Mouse (Mus musculus) adrenal gland, postnatal 25 days (tissue): ENCODE measurements around the gene Ap4s1. TPM values are rescaled to one million over a fixed set of nuclear protein-coding genes. Genes with fewer than 3 reads are reported as not detected.
"Not testable (repeated sequence)": the region's sequence is repeated elsewhere in the genome, so short reads cannot be mapped to it uniquely, and the experiment has no call there.

ENCODE experiments used
- DNase-seq: peaks from one replicate; pipeline ENCODE4 v3.0.0; 2021; ENCODE audit warnings: mixed read lengths
- long read RNA-seq: library from polyadenylated mRNA; stranded (forward); transcript quantifications from one replicate; pipeline ENCODE4 v2.0.0, GENCODE M21; 2021
- total RNA-seq: library from RNA; stranded (reverse); gene quantifications from 2 replicates; pipeline ENCODE4 v1.2.3, GENCODE M21; 2021

The Ap4s1 gene
- total RNA-seq = 18.3 and 25.8 TPM in 2 replicates
- long read RNA-seq, partial matches to known transcripts = 0 of 2 reads
- long read RNA-seq, other reads (novel, unspliced or antisense) = 2 of 2 reads

DNA sequence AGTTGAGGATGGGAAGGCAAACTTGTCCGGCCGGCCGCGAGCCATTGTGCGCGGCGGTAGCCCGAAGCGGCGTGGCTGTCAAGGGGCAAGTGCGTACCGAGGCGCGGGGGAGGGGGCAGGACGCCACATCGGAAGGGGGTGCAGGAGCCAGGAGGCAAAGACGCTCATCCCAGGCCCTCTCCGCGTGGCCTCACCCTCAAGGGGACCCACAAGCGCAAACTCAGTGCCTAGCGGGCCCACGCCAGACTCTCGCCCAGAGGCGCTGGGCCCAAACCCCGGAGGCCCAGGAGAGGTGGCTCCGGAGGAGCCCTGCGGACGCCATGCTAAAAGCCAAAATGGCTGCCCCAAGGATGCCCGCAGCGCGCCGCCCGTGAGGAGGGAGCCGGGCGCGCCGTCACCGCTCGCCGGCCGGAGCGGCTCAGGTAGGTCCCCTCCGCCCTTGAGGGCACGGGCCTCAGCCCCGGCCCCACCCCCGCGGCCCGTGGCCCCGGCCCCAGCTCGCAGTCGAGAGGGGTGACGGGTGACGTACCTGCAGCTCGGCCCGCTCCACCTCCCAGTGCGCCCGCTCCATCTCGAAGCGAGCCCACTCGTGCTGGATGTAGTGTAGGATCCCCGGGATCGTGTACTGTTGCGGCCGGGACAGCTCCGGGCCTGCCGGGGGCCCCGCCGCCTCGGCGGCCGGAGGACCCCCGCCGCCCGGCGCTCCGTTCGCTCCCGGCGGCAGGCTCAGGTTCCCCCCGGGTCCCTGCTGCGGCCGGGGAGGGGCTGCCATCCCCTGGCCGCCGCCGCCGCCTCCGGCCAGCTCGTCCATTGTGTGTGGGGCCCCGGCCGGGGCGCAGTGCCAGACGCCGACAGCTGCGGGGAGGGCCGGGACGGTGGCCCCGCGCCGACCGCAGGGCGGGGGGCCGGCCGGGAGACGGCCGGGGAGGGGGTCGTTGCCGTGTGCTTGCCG is at the start of gene Ap4s1:
Gene Ap4s1 (plus strand): TSS at position 141 of the 952 bp plus-strand sequence.
- peak; percentile 76 for DNase-seq

DNA sequence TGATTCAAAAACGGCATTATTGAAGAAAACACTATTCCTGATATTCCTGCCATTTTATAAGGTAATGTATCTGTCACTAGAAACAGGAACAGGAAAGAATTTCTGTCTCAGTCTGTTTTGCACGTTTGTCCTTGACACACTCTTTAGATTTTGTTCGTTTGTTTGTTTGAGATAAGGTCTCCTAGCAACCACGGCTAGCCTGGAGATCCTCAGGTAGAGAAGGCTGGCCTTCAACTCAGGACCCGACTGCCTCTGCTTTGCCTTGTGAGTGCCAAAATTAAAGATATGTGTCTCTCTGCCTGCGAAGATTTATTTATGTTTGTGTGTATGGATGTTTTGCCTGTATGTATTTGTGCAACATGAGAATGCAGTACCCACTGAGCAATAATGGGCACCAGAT is 49.0 kb upstream of the Ap4s1 start:
- DNase-seq = no peak

DNA sequence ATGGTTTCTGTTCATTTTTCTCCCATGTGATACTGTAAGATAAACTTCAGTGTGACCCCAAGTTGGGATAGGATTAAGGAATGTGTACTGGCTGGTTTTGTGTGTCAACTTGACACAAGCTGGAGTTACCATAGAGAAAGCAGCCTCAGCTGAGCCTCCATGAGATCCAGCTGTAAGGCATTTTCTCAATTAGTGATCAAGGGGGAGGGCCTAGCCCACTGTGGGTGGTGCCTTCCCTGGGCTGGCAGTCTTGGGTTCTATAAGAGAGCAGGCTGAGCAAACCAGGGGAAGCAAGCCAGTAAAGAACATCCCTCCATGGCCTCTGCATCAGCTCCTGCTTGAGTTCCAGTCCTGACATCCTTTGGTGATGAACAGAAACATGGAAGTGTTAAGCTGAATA is 41.4 kb upstream of the Ap4s1 start:
- DNase-seq = not testable (repeated sequence)

DNA sequence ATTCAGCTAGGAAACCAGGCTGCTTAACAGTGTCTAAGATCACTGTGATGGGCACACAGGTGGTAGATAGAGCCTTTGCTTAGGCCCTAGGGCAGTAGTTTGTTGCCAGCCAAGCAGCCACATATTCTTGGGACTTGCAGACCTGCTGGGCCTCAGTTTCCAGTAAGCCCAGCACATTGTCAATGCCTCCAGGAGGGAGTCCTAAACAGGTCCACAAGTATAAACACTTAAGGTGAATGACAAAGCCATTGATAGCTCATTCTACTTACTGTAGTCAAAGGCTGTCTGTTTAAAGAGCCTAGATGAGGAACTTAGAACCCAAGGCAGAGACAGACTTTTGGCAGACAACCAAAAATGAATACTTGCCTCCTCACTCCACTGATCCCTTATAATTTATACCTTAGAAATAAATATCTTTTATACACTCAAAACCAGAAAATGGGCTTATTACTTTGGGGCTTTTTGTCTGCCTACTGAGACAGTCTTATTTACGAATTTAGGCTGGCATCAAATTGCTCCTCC is 34.8 kb upstream of the Ap4s1 start:
- DNase-seq = no peak

DNA sequence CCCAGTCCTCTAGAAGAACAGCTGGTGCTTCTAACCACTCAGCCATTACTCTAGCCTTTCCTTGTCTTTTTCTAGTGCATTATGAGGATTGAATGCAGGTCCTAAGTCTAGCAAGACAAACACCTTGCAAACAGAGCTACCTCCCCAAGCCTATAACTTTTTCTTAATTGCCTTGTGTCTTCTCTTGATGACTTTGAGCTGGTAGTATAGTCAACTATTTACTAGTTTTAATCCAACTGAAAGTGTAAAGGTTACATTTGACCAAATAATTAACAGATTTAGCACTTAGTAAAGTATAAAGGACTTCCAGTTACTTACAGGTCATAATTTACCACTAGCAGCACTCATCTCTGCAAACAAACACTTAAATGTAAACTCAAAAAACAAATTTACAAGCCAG is 27.8 kb upstream of the Ap4s1 start:
- DNase-seq = no peak

DNA sequence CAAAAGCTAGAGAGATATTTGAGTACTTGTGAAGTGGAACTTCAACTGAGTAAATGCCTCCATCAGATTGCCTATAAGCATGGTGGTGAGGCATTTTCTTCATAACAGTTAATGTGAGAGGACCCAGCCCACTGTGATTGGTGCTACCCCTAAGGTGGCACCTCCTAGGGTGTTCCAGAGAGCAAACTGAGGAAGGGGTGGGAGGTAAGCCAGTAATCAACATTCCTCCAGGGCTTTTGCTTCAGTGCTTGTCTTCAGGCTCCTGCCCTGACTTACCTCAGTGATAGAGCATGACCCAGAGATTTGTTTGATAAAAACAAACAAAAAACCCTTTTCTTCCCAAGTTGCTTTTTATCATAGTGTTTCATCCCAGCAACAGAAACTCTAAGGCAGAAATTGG is 26.9 kb upstream of the Ap4s1 start:
- no peak for DNase-seq

DNA sequence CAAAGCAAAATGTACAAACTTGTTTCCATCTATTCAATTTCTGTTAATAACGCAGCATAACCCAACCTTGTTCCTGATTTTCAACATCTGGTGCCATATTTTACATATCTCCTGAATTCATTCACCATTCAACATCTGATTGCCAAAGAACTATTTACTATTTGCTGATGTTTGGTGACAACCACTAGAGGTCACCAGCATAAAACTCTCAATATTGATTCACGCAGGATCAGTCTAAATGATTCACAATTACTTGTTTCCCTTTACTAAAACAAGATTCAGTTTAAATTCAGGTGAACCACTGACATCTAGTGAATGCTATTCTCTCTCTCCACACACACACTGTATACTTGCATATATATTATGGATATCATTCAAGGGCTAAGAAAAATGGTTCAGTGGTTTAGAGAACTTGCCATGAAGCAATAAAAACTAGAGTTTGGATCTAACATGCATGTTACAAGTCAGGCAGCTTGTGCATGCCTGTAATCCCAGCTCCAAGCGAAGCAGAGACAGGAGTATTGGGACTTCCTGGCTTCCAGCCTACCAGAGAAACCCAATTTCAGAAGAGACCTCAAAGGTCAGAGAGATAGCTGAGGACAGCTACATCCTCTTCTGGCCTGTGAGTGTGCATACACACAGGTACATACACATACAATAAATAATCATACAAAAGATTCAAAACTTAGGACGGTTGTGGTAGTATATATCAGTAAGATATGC is 24.0 kb upstream of the Ap4s1 start:
- no peak for DNase-seq

DNA sequence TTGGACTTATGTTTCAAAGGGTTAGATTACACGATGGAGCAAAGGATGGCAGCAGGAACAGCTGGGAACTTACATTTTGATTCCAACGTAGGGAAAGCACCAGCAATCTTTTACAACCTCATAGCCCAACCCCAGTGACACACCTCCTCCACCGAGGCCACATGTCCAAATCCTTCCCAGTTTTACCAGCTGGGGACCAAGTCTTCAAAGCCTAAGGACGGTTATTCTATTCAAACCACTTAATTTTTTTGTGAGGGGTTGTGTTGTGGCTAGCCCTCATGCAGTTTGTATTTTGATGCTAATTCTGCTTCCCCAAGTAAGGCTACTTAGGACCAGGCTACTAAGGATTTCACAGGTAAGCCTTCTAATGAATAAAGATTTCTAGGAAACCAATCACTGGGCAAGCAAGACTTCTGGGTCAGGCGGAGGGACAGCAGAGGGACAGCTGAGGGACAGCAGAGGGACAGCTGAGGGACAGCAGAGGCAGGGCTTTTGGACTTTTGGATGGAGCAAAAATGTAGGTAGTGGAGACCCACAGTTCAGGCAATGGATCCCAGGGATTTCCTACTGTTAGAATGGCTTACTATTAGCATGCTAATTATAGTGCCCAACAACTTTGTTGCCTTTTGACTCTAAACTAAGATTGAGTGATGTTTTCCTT is 19.5 kb upstream of the Ap4s1 start:
- no peak for DNase-seq

DNA sequence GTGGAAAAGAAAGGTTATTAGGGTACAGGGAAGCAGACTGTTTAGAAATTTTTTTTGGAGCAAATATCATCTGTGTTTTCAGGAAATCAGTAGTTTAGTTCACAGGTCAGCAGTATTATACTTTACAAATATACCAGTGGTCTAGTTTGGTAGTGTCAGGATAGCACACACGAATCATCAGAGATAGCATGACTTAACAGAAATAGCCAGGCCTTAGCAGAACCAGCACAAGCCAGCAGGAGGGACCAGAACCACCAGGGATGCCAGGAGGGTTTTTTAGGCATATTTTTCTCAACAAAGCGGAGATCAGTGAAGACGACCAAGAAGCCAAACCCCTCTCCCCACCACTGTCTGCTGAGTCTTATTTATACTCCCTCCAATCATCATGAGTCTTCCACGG is 17.6 kb upstream of the Ap4s1 start:
- no peak for DNase-seq

DNA sequence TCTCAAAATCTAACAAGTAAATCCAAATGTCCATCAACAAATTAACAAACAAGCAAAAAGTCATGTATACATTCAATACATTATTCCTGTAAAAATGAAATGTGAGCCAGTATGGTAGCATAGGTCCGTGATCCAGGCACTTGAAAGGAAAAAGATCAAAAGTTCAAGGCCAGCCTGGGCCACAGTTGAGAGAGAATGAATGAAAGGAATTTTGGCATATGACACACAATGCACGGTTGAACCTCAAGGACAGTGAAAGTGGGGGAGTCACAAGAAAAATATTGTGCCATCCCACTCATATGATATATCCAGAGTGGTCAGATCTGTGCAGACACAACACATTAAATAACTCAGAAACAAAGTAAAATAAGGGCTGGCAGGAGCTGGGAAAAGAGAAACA is 14.4 kb upstream of the Ap4s1 start:
- no peak for DNase-seq

DNA sequence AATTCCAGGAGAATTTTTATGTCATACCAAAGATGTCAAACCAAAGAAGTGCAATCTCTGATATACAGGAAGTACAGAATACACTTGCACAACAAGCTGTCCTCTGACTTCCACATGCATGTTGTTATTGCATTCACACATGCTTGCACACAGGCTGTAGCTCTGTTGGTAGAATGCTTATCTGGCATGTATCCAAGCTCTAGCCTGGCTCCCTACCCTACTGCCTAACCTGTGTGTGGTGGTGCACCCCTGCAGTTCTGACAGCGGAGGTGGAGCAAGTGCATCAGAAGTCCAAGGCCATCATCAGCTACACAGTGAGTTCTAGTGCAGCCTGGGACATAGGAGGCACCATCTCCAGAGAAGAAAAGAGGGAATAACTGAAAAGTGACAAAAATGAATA is 12.0 kb upstream of the Ap4s1 start:
- DNase-seq = no peak

DNA sequence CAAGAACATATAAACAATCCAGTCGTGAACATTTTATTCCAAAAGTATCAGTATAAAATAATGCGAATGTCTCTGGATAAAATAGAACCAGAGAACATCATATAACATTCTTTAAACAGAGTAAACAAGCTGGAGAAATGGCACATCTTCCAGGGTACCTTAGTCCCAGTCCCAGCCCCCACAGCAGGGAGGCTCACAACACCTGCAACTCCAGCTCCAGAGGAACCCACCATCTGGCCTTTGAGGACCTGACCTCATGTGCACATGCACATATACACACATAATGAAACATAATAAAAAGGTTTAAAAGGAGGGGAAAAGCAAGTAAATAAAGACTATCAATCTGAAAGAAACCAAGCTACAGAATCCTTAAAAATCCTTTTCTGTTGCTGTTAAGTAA is 2.3 kb upstream of the Ap4s1 start:
- no peak for DNase-seq

DNA sequence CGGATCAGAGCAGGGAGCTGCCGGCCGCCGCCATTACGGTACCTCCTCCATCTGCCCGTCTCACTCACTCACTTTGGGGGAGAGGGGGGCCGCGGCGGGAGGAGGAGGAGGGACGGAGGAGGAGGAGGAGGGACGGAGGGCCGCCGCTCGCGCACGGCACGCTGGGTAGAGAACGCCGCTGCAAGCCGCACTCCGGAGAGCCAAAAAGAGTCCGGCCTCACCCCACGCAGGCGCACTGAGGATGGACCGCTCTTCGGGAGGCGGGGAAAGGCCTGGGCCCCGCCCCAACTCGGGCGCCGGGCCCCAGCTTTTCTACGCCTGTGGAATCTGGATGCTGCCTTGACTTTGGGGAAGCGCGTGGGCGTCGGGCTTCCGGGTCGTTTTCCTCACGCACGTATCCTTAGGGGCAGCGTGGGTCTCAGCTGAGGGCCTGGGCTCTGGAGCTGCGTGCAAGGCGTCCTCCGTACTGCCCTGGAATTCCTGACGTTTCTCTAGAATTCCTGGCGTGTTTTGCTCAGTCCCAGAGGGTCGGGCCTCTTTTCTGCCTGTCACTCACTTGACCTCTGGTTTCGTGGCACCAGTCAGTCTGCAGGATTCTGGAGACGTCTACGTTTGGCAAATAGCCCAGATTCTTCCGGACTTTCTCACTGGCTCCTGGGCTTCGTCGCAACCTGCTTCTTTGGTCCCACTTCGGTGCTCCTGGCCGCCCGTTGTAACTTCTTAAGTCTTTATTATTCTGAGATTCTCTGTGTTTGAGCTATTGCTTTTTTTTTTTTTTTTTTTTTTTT is 1.2 kb downstream of the Ap4s1 start, which contains the start of gene Strn3:
Gene Strn3 (minus strand): TSS at position 53 of the 788 bp plus-strand sequence.
- DNase-seq = peak; percentile 97

DNA sequence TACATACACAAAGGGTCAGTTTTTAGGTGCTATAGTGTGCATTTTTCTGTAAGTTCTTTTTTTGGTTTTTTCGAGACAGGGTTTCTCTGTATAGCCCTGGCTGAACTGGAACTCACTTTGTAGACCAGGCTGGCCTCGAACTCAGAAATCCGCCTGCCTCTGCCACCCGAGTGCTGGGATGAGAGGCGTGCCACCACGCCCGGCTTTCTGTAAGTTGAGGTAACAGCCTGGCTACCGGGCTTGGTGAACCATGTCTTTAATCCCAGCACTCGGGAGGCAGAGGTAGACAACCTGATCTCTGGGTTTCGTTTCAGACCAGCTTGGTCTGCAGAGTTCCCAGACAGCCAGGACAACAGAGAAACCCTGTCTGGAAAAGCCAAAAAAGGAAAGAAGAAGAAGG is 2.0 kb downstream of the Ap4s1 start:
- not testable (repeated sequence) for DNase-seq

DNA sequence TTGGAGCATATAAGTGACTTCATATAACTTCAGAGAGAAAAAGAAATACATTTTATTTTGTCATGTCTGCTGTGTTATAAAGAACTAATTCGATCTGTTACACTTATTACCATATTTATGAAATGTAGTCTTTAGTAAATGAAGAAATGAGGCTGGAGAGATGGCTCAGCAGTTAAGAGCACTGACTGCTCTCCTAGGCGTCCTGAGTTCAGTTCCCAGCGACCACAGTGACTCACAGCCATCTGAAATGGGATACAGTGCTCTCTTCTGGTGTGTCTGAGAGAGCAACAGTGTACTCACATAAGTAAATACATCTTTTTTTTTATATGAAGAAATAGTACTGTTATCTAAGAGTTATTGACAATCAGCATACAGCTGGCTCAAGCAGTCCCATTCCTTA is 2.6 kb downstream of the Ap4s1 start:
- no peak for DNase-seq

DNA sequence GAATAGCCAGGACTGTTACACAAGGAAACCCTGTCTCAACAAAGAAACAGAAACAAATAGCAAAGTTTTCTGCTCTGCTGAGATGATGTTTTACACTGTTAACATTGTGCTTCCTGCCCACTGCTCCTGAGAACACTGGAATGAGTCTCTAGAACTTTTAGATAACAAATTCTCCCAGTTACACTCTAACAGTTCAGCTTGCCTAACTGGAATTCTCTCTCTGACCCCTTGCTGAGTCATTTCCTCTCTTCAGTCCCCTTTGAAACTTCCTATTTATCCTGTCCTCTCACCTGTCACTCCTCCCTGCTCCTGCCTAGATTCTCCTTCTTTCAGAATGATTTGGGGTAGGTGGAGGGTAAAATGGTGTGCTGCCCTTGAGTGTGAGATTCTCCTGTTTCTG is 3.3 kb downstream of the Ap4s1 start:
- DNase-seq = no peak

DNA sequence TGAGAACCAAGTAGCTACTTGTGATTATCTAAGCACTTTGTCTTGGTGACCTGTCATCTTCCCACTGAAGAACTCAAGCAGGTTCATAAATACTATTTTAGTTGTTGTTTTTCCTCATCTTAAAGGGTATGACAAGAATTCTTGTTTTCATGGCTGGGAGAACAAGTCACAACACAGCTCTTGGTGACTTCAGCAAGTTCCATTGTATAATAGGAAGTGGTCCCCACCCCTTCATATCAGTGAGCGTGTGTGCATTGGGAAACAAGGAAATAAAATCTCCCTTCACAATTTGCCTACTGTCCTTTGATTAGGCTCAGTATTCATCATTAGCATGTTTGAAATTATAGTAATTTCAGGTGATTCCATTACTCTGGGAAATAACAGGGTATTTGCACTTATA is 4.1 kb downstream of the Ap4s1 start:
- no peak for DNase-seq

DNA sequence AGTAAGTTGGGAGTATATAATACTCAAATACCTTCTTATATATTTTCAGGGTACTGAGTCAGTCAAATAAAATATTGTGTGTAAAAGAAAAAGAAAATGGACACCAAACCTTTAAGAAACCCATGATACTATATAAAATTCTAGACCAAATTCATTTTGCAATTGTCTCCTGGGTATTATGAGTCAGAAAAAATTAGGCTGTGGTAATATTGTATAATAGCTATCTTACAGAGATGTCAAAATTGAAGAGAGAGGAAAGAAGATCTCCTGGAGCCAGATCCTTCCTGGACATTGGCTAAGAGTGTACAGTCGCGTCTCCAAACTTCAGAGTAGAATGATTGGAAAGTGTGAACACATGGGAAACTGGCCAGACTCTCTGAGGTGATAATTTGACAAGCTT is 5.3 kb downstream of the Ap4s1 start:
- no peak for DNase-seq

DNA sequence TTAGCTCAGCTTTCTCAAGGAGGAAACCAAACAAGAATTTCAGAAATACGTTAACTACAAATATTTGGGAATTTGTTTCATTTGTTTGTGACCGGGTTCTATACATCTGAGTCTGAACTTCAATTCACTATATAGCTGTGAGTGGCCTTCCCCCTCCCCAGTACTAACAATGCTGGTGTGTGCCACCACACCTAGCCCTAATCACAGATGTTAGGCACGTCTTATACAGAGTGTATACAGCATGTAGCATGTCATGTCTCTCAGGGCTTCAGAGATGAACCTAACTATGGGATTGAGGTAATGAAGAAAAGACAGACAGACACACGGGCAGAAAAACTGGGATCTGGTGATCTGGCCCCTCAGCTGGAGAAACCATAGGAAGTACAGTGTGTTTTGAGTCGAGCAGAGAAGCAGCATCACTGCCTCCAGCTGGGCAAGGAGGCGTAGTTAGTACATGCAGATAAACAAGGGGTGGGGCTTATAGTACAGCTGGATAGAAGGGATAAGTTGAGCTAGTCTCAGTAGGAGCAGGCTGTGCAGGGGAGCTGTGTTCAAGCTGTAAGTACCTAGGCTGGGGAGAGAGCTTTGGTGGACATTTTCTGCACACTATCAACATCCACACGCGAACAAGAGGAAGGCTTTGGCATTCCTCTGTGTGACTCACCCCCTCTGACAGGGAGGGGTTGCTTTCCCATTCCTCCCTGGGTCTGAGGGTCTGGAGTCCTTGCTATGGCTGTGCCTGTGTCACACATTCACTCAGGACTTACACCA is 9.0 kb downstream of the Ap4s1 start:
- DNase-seq = peak; percentile 10

DNA sequence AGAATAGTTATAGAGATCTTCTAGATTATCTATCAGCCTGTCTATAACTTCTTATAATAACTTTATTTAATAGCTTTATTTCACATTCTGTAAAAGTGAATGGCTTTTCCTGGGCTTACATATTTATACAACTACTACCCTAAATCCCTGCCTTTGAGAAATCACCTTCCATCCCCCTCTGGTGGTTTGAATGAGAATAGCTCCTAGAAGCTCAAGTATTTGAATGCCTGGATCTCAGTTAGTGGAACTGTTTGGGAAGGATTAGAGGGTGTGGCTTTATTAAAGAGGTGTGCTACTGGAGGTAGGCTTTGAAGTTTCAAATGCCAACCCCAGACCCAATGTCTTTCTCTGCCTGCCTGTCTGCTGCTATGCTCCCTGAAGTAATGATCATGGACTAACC is 10.9 kb downstream of the Ap4s1 start:
- no peak for DNase-seq

DNA sequence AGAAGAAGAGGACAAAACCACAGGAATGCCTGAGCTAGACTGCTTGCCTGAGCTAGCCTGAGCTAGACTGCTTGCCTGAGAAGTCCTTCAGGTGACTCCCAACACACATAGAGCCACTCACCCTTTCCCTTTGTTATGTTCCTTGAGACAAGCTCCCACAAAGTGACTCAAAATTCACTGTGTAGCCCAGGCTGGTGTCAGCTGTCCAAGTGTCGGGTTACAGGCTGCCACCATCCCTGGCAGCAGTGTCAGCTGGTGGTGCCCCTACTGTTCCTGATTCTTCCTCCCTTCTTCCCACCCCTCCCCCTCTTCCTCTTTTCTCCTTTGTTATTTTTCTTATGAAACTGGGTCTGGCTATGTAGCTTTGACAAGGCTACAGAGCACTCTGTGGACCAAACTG is 13.0 kb downstream of the Ap4s1 start:
- no peak for DNase-seq
